Mouse (Mus musculus) embryonic facial prominence, embryonic 13.5 days (tissue): ENCODE results near the gene Tmem40. TPM values are rescaled to one million over a fixed set of nuclear protein-coding genes. Genes with fewer than 3 reads are reported as not detected.

Experiments
- ATAC-seq: fragments of 200-750 bp; cut with Nextera tagmentation; 2 replicates; pipeline ENCODE4 v1.8.0; 2017; ENCODE audit warnings: low read depth; ENCODE audit not compliant: insufficient number of reproducible peaks, insufficient read depth, low FRiP score, low TSS enrichment
- H3K27ac ChIP-seq: fragments of 300-500 bp; sonication (generic); 2 replicates; pipeline ENCODE4 v1.5.1; 2015; ENCODE audit warnings: moderate library complexity, mild to moderate bottlenecking, inconsistent platforms
- H3K27me3 ChIP-seq: fragments of 300-500 bp; sonication (generic); 2 replicates; pipeline ENCODE4 v1.6.1; 2015; ENCODE audit warnings: mild to moderate bottlenecking, inconsistent platforms
- H3K36me3 ChIP-seq: fragments of 300-500 bp; sonication (generic); 2 replicates; pipeline ENCODE4 v1.6.1; 2015; ENCODE audit warnings: mild to moderate bottlenecking, inconsistent platforms
- H3K4me1 ChIP-seq: fragments of 300-500 bp; sonication (generic); 2 replicates; pipeline ENCODE4 v1.6.1; 2015; ENCODE audit warnings: inconsistent platforms
- H3K4me2 ChIP-seq: fragments of 300-500 bp; sonication (generic); 2 replicates; pipeline ENCODE4 v1.6.1; 2015; ENCODE audit warnings: moderate library complexity, mild to moderate bottlenecking, inconsistent platforms
- H3K4me3 ChIP-seq: fragments of 300-500 bp; sonication (generic); 2 replicates; pipeline ENCODE4 v1.5.1; 2015; ENCODE audit warnings: mild to moderate bottlenecking, inconsistent platforms
- H3K9ac ChIP-seq: fragments of 300-500 bp; sonication (generic); 2 replicates; pipeline ENCODE4 v1.6.1; 2015; ENCODE audit warnings: mild to moderate bottlenecking, inconsistent platforms
- H3K9me3 ChIP-seq: fragments of 300-500 bp; sonication (generic); 2 replicates; pipeline ENCODE4 v1.6.1; 2016; ENCODE audit warnings: inconsistent platforms
- WGBS: fragments of 180-500 bp; shearing (Covaris S2); methylation state at CpG from one replicate; pipeline ENCODE4 v1.1.7; 2015; ENCODE audit warnings: mixed read lengths; 5-methylcytosine and 5-hydroxymethylcytosine counted together
- polyA plus RNA-seq: library from polyadenylated mRNA; unstranded; fragments of >200 nt; fragmentation: Nextera tagmentation; extraction: Ambion mirVana; gene quantifications from 2 replicates; pipeline ENCODE4 v1.2.1, GENCODE M21; 2015

Tmem40 gene
- polyA plus RNA-seq, 1 experiment from 2014 or later, result 4.2 TPM

DNA sequence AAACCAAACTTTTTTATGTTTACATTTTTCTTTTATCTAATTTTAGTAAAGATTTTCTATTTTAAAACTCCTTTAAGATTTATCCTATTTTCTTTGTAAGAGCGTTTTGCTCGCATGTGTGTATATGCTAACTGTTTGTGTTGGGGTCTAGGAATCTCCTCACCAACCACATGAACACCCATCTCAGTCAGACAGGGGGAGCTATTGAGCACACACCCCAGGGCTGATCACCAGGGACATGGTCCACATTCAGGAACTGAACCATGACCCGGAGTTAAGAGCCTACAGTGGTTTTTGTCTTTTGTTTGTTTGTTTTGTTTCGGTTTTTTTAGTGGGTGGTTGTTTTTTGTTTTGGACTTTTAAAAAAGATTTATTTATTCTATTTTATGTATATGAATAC is 63.5 kb downstream of the Tmem40 start:
- Histone ChIP-seq H3K4me2 (no peak overlapping the region), H3K4me1 (peaks cover 16% of the 10 kb centered on the region; the same call in 1 of the 2 replicates), H3K27me3 (no peaks in the 10 kb centered on the region), H3K4me3 (no peak overlapping the region), H3K9me3 (no peaks in the 10 kb centered on the region), H3K27ac (no peak overlapping the region), H3K9ac (no peak overlapping the region), H3K36me3 (no peaks in the 10 kb centered on the region)
- 81% methylated on average over 4 of the region's 4 CpGs for WGBS
- no peak for ATAC-seq

GRCm38 (mm10) chr6:115697739-115698558 is 64.3 kb downstream of the Tmem40 start:
- Histone ChIP-seq H3K4me1 (peaks cover 16% of the 10 kb centered on the region; the same call in 1 of the 2 replicates), H3K27me3 (no peaks in the 10 kb centered on the region), H3K4me3 (no peak overlapping the region), H3K4me2 (no peak overlapping the region), H3K36me3 (no peaks in the 10 kb centered on the region), H3K9ac (no peak overlapping the region), H3K27ac (no peak overlapping the region), H3K9me3 (no peaks in the 10 kb centered on the region)
- 70% methylated on average over 17 of the region's 17 CpGs for WGBS
- ATAC-seq, result no peak

DNA sequence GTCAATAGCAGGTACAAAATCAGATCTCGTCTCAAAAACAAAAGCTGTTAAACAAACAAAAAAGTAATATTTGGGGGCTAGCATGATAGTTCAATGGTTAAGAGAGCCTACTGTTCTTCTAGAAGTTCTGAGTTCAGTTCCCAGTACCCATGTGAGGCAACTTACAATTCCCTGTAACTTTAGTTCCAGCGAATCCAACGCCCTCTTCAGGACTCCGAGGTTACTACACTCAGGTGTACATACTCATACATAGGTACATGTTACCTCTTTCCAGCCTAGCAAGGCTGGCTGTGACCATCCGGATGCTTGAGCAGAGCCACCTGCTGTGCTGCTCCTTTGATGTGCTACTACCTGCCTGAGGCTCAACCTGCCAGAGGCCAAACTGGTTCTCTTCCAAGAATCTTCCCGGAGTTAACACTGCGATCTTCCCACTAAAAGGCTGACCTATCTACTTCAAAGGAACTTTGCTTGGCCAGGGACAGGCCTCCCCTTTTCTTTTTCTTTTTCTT is 65.4 kb downstream of the Tmem40 start:
- Histone ChIP-seq H3K9me3 (no peaks in the 10 kb centered on the region), H3K27ac (no peak overlapping the region), H3K9ac (no peak overlapping the region), H3K4me3 (no peak overlapping the region), H3K4me1 (peaks cover 16% of the 10 kb centered on the region; the same call in 1 of the 2 replicates), H3K27me3 (no peaks in the 10 kb centered on the region), H3K36me3 (no peaks in the 10 kb centered on the region), H3K4me2 (no peak overlapping the region)
- ATAC-seq, result no peak
- WGBS, result 76% methylated on average over 7 of the region's 7 CpGs

GRCm38 (mm10) chr6:115695124-115695523 is 67.1 kb downstream of the Tmem40 start:
- ATAC-seq, result no peak
- no peak overlapping the region for H3K4me2 ChIP-seq
- H3K9me3 ChIP-seq, result no peaks in the 10 kb centered on the region
- peaks cover 16% of the 10 kb centered on the region; the same call in 1 of the 2 replicates for H3K4me1 ChIP-seq
- no peak overlapping the region for H3K9ac ChIP-seq
- no peak overlapping the region for H3K27ac ChIP-seq
- 58% methylated on average over 7 of the region's 7 CpGs for WGBS
- no peaks in the 10 kb centered on the region for H3K36me3 ChIP-seq
- H3K4me3 ChIP-seq, result no peak overlapping the region
- no peaks in the 10 kb centered on the region for H3K27me3 ChIP-seq

DNA sequence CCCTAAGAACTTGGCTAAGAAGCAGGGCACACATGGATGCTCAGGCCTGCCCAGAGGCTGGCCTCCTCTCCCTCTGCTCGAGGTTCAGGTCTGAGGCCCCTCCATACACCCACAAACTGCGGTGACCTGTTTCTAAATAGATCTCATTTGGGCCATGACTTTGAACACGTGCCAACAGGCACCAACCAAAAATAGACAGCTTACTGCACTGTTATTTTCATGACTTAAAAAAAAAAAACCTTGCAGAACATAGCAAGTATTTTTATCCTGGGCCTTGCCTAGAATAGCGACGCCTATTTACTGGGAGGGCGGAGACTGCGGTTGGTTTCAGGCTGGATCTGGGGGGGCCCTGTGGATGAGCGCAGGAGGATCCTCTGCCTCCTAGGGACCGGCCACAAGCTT is 67.8 kb downstream of the Tmem40 start:
- no peak overlapping the region for H3K4me2 ChIP-seq
- no peaks in the 10 kb centered on the region for H3K9me3 ChIP-seq
- H3K4me3 ChIP-seq, result no peak overlapping the region
- no peaks in the 10 kb centered on the region for H3K27me3 ChIP-seq
- H3K9ac ChIP-seq, result 0 out of 2 replicates have a peak overlapping the region, but pooled peaks have one; percentile 27
- no peaks in the 10 kb centered on the region for H3K36me3 ChIP-seq
- no peak for ATAC-seq
- 42% methylated on average over 9 of the region's 9 CpGs for WGBS
- peaks cover 16% of the 10 kb centered on the region; the same call in 1 of the 2 replicates for H3K4me1 ChIP-seq
- H3K27ac ChIP-seq, result no peak overlapping the region

DNA sequence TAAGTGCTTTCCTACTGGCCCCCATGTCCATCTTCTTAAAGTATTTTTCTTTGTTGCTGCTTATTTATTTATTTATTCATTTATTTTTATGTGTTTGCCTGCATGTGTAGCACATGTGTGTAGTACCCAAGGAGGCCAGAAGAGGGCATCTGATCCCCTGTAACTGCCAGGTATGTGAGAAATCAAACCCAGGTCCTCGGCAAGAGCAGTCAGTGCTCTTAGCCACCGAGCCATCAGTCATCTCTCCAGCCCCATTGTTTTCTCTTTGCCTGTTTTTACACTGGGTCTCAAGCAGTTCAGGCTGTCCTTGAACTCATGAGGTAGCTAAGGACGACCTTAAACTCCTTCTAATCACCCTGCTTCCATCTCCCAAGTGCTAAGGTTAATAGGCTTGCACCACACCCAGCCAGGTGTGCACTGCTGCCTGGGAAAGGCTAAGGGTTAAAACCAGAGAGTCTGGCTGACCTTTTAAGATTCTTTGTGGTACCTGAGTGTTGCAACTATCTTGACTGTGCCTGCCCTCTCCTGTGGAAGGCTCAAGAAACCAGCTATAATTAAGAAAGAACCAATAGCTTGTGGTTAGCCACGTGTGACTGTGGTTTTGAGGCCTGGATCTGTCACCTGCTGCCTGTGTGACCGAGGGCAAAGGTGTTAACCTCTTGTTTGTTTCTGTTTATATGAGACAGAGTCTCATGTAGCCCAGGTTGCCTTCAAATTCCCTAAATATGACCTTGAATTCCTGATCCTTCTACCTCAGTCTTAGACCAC is 69.1 kb downstream of the Tmem40 start:
- WGBS, result 61% methylated on average over 5 of the region's 5 CpGs
- no peak overlapping the region for H3K4me2 ChIP-seq
- no peaks in the 10 kb centered on the region for H3K27me3 ChIP-seq
- H3K9ac ChIP-seq, result no peak overlapping the region
- ATAC-seq, result no peak
- H3K4me3 ChIP-seq, result no peak overlapping the region
- no peaks in the 10 kb centered on the region for H3K36me3 ChIP-seq
- no peak overlapping the region for H3K27ac ChIP-seq
- peaks cover 16% of the 10 kb centered on the region; the same call in 1 of the 2 replicates for H3K4me1 ChIP-seq
- H3K9me3 ChIP-seq, result no peaks in the 10 kb centered on the region

DNA sequence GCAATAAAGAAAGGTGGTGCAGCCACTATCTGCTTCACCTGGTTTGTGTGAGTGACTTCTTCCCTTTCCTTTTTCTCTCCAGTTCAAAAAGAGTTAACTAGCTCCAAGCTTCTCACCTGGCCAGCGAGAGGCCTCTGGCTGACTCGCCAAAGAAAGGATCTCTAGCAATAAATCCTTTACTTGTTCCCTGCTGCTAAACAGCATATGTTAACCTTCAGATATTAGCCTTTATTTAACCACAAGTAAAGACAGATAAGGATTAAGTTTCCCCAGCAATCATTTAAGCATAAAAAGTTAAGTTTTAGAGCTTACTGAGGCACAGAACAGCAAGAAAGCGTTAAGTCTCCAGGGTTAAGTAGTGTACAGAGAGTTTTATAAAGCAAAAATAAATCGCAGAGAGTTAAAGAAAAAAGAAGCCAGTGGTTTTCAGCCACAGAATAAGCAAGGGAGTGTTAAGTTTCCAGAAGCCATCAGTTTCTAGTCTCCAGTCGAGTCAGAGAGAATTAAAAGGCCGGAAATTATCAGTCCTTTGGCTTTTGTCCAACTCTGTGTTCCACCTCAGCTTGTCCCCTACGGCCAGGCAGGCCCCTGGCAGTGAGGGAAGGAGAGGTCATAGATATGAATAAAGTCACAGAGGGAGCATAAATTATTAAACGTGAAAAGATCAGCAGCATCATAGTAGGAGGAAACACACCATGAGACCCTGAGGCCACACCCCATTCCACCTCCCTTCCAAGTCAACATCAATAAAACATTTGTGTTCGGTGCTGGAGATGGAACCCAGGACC is 69.9 kb downstream of the Tmem40 start:
- Histone ChIP-seq H3K9ac (no peak overlapping the region), H3K27ac (no peak overlapping the region), H3K4me1 (peaks cover 10% of the 10 kb centered on the region; the same call in 1 of the 2 replicates), H3K4me3 (no peak overlapping the region), H3K36me3 (no peaks in the 10 kb centered on the region), H3K4me2 (no peak overlapping the region), H3K27me3 (no peaks in the 10 kb centered on the region), H3K9me3 (no peaks in the 10 kb centered on the region)
- 55% methylated on average over 9 of the region's 9 CpGs for WGBS
- ATAC-seq, result no peak

DNA sequence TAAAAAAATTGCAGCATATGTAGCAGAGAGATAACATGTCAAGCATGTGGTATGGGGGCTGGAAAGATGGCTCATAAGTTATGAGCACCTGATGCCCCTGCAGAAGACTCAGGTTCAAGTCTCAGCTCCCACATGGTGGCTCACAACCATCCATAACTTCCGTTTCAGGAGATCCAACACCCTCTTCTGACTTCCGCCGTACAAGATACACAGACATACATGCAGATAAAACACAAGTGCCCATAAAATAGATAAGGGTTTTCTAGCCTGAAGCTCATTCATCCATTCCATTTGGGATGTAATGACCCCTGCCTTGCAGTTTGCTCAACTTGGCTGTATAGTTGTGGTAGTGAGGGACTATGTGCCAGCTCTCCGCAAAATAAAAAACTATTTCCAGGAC is 72.1 kb downstream of the Tmem40 start:
- Histone ChIP-seq H3K4me3 (no peak overlapping the region), H3K36me3 (no peaks in the 10 kb centered on the region; the same call in 1 of the 2 replicates), H3K27ac (no peak overlapping the region), H3K4me1 (peaks cover 10% of the 10 kb centered on the region; the same call in 1 of the 2 replicates), H3K9ac (no peak overlapping the region), H3K27me3 (no peaks in the 10 kb centered on the region), H3K9me3 (0 out of 2 replicates have a peak, but pooled peaks cover 4% of the 10 kb centered on the region), H3K4me2 (no peak overlapping the region)
- 89% methylated on average over 4 of the region's 4 CpGs for WGBS
- no peak for ATAC-seq

- 88% methylated on average over 4 of the region's 4 CpGs for WGBS
- no peak overlapping the region for H3K9ac ChIP-seq
Observed at GRCm38 (mm10) chr6:115688589-115688988, 73.6 kb downstream of the Tmem40 start.

GRCm38 (mm10) chr6:115687753-115688152 is 74.5 kb downstream of the Tmem40 start:
- Histone ChIP-seq H3K9ac (no peak overlapping the region), H3K4me1 (no peaks in the 10 kb centered on the region)
- WGBS, result 53% methylated on average over 3 of the region's 3 CpGs

More at GRCm38 (mm10) chr6:115688589-115688988, 73.6 kb downstream of the Tmem40 start:
- Histone ChIP-seq H3K27ac (no peak overlapping the region), H3K4me2 (no peak overlapping the region), H3K4me3 (no peak overlapping the region), H3K9me3 (0 out of 2 replicates have a peak, but pooled peaks cover 4% of the 10 kb centered on the region), H3K36me3 (no peaks in the 10 kb centered on the region; the same call in 1 of the 2 replicates), H3K4me1 (no peaks in the 10 kb centered on the region), H3K27me3 (no peaks in the 10 kb centered on the region)
- no peak for ATAC-seq

More at GRCm38 (mm10) chr6:115687753-115688152, 74.5 kb downstream of the Tmem40 start:
- no peaks in the 10 kb centered on the region; the same call in 1 of the 2 replicates for H3K36me3 ChIP-seq
- no peak overlapping the region for H3K27ac ChIP-seq
- no peak for ATAC-seq
- no peak overlapping the region for H3K4me2 ChIP-seq
- no peaks in the 10 kb centered on the region for H3K27me3 ChIP-seq
- no peak overlapping the region for H3K4me3 ChIP-seq
- H3K9me3 ChIP-seq, result 0 out of 2 replicates have a peak, but pooled peaks cover 4% of the 10 kb centered on the region
